Mouse (Mus musculus) limb, embryonic 12.5 days (tissue): ENCODE measurements around the gene Rasgrp3. TPM values are rescaled to one million over a fixed set of nuclear protein-coding genes. Genes with fewer than 3 reads are reported as not detected.
"Not testable (repeated sequence)": the region's sequence is repeated elsewhere in the genome, so short reads cannot be mapped to it uniquely, and the experiment has no call there.

Experiments
- ATAC-seq: fragments of 200-750 bp; cut with Nextera tagmentation; 2 replicates; pipeline ENCODE4 v1.8.0; 2017; ENCODE audit warnings: low read depth, moderate TSS enrichment; ENCODE audit not compliant: insufficient number of reproducible peaks, insufficient read depth, low FRiP score, low TSS enrichment
- H3K27ac ChIP-seq: fragments of 300-500 bp; sonication (generic); 2 replicates; pipeline ENCODE4 v1.5.1; 2016; ENCODE audit warnings: mild to moderate bottlenecking, moderate library complexity
- H3K27me3 ChIP-seq: fragments of 300-500 bp; sonication (generic); 2 replicates; pipeline ENCODE4 v1.6.1; 2016; ENCODE audit warnings: mild to moderate bottlenecking, moderate library complexity
- H3K36me3 ChIP-seq: fragments of 300-500 bp; sonication (generic); 2 replicates; pipeline ENCODE4 v1.6.1; 2016; ENCODE audit warnings: mild to moderate bottlenecking, moderate library complexity
- H3K4me1 ChIP-seq: fragments of 300-500 bp; sonication (generic); replicated peaks from 2 replicates; pipeline ENCODE4 v1.6.1; 2016
- H3K4me2 ChIP-seq: fragments of 300-500 bp; sonication (generic); 2 replicates; pipeline ENCODE4 v1.6.1; 2016; ENCODE audit warnings: mild to moderate bottlenecking, moderate library complexity
- H3K4me3 ChIP-seq: fragments of 300-500 bp; sonication (generic); replicated peaks from 2 replicates; pipeline ENCODE4 v1.5.1; 2016; ENCODE audit warnings: mild to moderate bottlenecking
- H3K9ac ChIP-seq: fragments of 300-500 bp; sonication (generic); replicated peaks from 2 replicates; pipeline ENCODE4 v1.6.1; 2016; ENCODE audit warnings: mild to moderate bottlenecking, moderate library complexity
- H3K9me3 ChIP-seq: fragments of 300-500 bp; sonication (generic); 2 replicates; pipeline ENCODE4 v1.6.1; 2016; ENCODE audit warnings: mild to moderate bottlenecking, moderate library complexity
- WGBS: fragments of 180-500 bp; shearing (Covaris S2); methylation state at CpG from one replicate; pipeline ENCODE4 v1.1.7; 2016; 5-methylcytosine and 5-hydroxymethylcytosine counted together
- polyA plus RNA-seq: library from polyadenylated mRNA; unstranded; fragments of >200 nt; fragmentation: Nextera tagmentation; extraction: Ambion mirVana; gene quantifications from 2 replicates; pipeline ENCODE4 v1.2.1, GENCODE M21; 2016

The Rasgrp3 gene
- polyA plus RNA-seq, 1 experiment from 2014 or later, result 6.4 TPM

- peaks cover 11% of the 10 kb centered on the region for H3K27me3 ChIP-seq
- H3K4me3 ChIP-seq, result no peak overlapping the region
- H3K9ac ChIP-seq, result no peak overlapping the region
- no peaks in the 10 kb centered on the region for H3K36me3 ChIP-seq
- no peak for ATAC-seq
- H3K4me1 ChIP-seq, result peaks cover 12% of the 10 kb centered on the region; the same call in 1 of the 2 replicates
- H3K27ac ChIP-seq, result no peak overlapping the region
- 91% methylated on average over 1 of the region's 1 CpGs for WGBS
- no peak overlapping the region for H3K4me2 ChIP-seq
- no peaks in the 10 kb centered on the region for H3K9me3 ChIP-seq
Measured at GRCm38 (mm10) chr17:75461771-75462170, 26.1 kb downstream of the Rasgrp3 start.

GRCm38 (mm10) chr17:75463223-75463622, 27.5 kb downstream of the Rasgrp3 start:
- H3K4me1 ChIP-seq, result peaks cover 12% of the 10 kb centered on the region; the same call in 1 of the 2 replicates
- not testable (repeated sequence) for H3K27ac ChIP-seq, H3K9ac ChIP-seq, H3K4me3 ChIP-seq, H3K9me3 ChIP-seq, H3K4me2 ChIP-seq, ATAC-seq, H3K36me3 ChIP-seq
- H3K27me3 ChIP-seq, result peaks cover 11% of the 10 kb centered on the region
- WGBS, result 97% methylated on average over 1 of the region's 1 CpGs

GRCm38 (mm10) chr17:75463645-75464044, 27.9 kb downstream of the Rasgrp3 start:
- Histone ChIP-seq H3K4me1 (peaks cover 12% of the 10 kb centered on the region; the same call in 1 of the 2 replicates), H3K9ac (no peak overlapping the region), H3K36me3 (no peaks in the 10 kb centered on the region), H3K4me3 (no peak overlapping the region), H3K27me3 (peaks cover 11% of the 10 kb centered on the region), H3K4me2 (no peak overlapping the region), H3K27ac (no peak overlapping the region), H3K9me3 (no peaks in the 10 kb centered on the region)
- ATAC-seq, result no peak
- WGBS, result 94% methylated on average over 2 of the region's 2 CpGs

GRCm38 (mm10) chr17:75464331-75464982, 28.8 kb downstream of the Rasgrp3 start:
- H3K27ac ChIP-seq, result no peak overlapping the region

GRCm38 (mm10) chr17:75464983-75465634, 29.4 kb downstream of the Rasgrp3 start:
- Histone ChIP-seq H3K27me3 (peaks cover 11% of the 10 kb centered on the region), H3K4me3 (peak overlapping the region; percentile 26), H3K4me1 (peaks cover 12% of the 10 kb centered on the region; the same call in 1 of the 2 replicates), H3K9ac (no peak overlapping the region), H3K36me3 (no peaks in the 10 kb centered on the region), H3K9me3 (no peaks in the 10 kb centered on the region), H3K4me2 (peak overlapping the region; percentile 54), H3K27ac (no peak overlapping the region)
- ATAC-seq, result peak; percentile 84; the same call in 1 of the 2 replicates
- 8% methylated on average over 15 of the region's 15 CpGs for WGBS

More at GRCm38 (mm10) chr17:75464331-75464982, 28.8 kb downstream of the Rasgrp3 start:
- H3K4me3 ChIP-seq, result no peak overlapping the region
- no peaks in the 10 kb centered on the region for H3K36me3 ChIP-seq
- peaks cover 11% of the 10 kb centered on the region for H3K27me3 ChIP-seq
- H3K4me1 ChIP-seq, result peaks cover 12% of the 10 kb centered on the region; the same call in 1 of the 2 replicates
- no peak for ATAC-seq
- no peak overlapping the region for H3K9ac ChIP-seq
- H3K4me2 ChIP-seq, result peak overlapping the region; percentile 54; the same call in 1 of the 2 replicates
- H3K9me3 ChIP-seq, result no peaks in the 10 kb centered on the region
- 11% methylated on average over 9 of the region's 9 CpGs for WGBS

GRCm38 (mm10) chr17:75465635-75465997, 29.9 kb downstream of the Rasgrp3 start:
- WGBS, result 51% methylated on average over 14 of the region's 14 CpGs

GRCm38 (mm10) chr17:75466948-75467347, 31.3 kb downstream of the Rasgrp3 start:
- WGBS, result 79% methylated on average over 4 of the region's 4 CpGs

More at GRCm38 (mm10) chr17:75465635-75465997, 29.9 kb downstream of the Rasgrp3 start:
- Histone ChIP-seq H3K9me3 (no peaks in the 10 kb centered on the region), H3K27ac (no peak overlapping the region), H3K36me3 (no peaks in the 10 kb centered on the region), H3K4me2 (peak overlapping the region; percentile 54), H3K4me1 (peaks cover 12% of the 10 kb centered on the region; the same call in 1 of the 2 replicates), H3K9ac (no peak overlapping the region), H3K4me3 (peak overlapping the region; percentile 26), H3K27me3 (peaks cover 11% of the 10 kb centered on the region)
- no peak for ATAC-seq

GRCm38 (mm10) chr17:75467526-75467925, 31.8 kb downstream of the Rasgrp3 start:
- Histone ChIP-seq H3K9me3 (no peaks in the 10 kb centered on the region), H3K36me3 (no peaks in the 10 kb centered on the region), H3K4me3 (no peak overlapping the region), H3K27me3 (peaks cover 11% of the 10 kb centered on the region), H3K4me1 (peaks cover 12% of the 10 kb centered on the region; the same call in 1 of the 2 replicates), H3K27ac (no peak overlapping the region), H3K9ac (no peak overlapping the region), H3K4me2 (no peak overlapping the region)
- no peak for ATAC-seq
- 83% methylated on average over 2 of the region's 2 CpGs for WGBS

More at GRCm38 (mm10) chr17:75466948-75467347, 31.3 kb downstream of the Rasgrp3 start:
- peaks cover 11% of the 10 kb centered on the region for H3K27me3 ChIP-seq
- no peak for ATAC-seq
- H3K36me3 ChIP-seq, result no peaks in the 10 kb centered on the region
- peaks cover 12% of the 10 kb centered on the region; the same call in 1 of the 2 replicates for H3K4me1 ChIP-seq
- H3K9me3 ChIP-seq, result no peaks in the 10 kb centered on the region
- H3K27ac ChIP-seq, result no peak overlapping the region
- H3K4me3 ChIP-seq, result no peak overlapping the region
- H3K4me2 ChIP-seq, result no peak overlapping the region
- H3K9ac ChIP-seq, result no peak overlapping the region

GRCm38 (mm10) chr17:75468479-75469114, 32.9 kb downstream of the Rasgrp3 start:
- no peak overlapping the region for H3K4me2 ChIP-seq
- H3K27ac ChIP-seq, result no peak overlapping the region
- no peaks in the 10 kb centered on the region for H3K9me3 ChIP-seq
- H3K4me1 ChIP-seq, result peaks cover 12% of the 10 kb centered on the region; the same call in 1 of the 2 replicates
- no peak for ATAC-seq
- H3K36me3 ChIP-seq, result no peaks in the 10 kb centered on the region
- H3K27me3 ChIP-seq, result peaks cover 11% of the 10 kb centered on the region
- H3K4me3 ChIP-seq, result no peak overlapping the region
- 93% methylated on average over 10 of the region's 10 CpGs for whole genome bisulfite sequencing
- no peak overlapping the region for H3K9ac ChIP-seq

- H3K9me3 ChIP-seq, result no peaks in the 10 kb centered on the region
- H3K9ac ChIP-seq, result no peak overlapping the region
- H3K4me3 ChIP-seq, result no peak overlapping the region
- H3K4me2 ChIP-seq, result no peak overlapping the region
- H3K27ac ChIP-seq, result no peak overlapping the region
- ATAC-seq, result no peak
- no peaks in the 10 kb centered on the region for H3K36me3 ChIP-seq
- H3K27me3 ChIP-seq, result peaks cover under 1% of the 10 kb centered on the region
- peaks cover 5% of the 10 kb centered on the region; the same call in 1 of the 2 replicates for H3K4me1 ChIP-seq
- 81% methylated on average over 6 of the region's 6 CpGs for whole genome bisulfite sequencing
Measured at GRCm38 (mm10) chr17:75470325-75470724, 34.6 kb downstream of the Rasgrp3 start.
